Mouse (Mus musculus) limb, embryonic 12.5 days (tissue): ENCODE results near the gene Tcf25. TPM values are rescaled to one million over a fixed set of nuclear protein-coding genes. Genes with fewer than 3 reads are reported as not detected.
"Not testable (repeated sequence)": the region's sequence is repeated elsewhere in the genome, so short reads cannot be mapped to it uniquely, and the experiment has no call there.

ENCODE experiments used
- ATAC-seq: fragments of 200-750 bp; cut with Nextera tagmentation; 2 replicates; pipeline ENCODE4 v1.8.0; 2017; ENCODE audit warnings: low read depth, moderate TSS enrichment; ENCODE audit not compliant: insufficient number of reproducible peaks, insufficient read depth, low FRiP score, low TSS enrichment
- H3K27ac ChIP-seq: fragments of 300-500 bp; sonication (generic); 2 replicates; pipeline ENCODE4 v1.5.1; 2016; ENCODE audit warnings: mild to moderate bottlenecking, moderate library complexity
- H3K27me3 ChIP-seq: fragments of 300-500 bp; sonication (generic); 2 replicates; pipeline ENCODE4 v1.6.1; 2016; ENCODE audit warnings: mild to moderate bottlenecking, moderate library complexity
- H3K36me3 ChIP-seq: fragments of 300-500 bp; sonication (generic); 2 replicates; pipeline ENCODE4 v1.6.1; 2016; ENCODE audit warnings: mild to moderate bottlenecking, moderate library complexity
- H3K4me1 ChIP-seq: fragments of 300-500 bp; sonication (generic); replicated peaks from 2 replicates; pipeline ENCODE4 v1.6.1; 2016
- H3K4me2 ChIP-seq: fragments of 300-500 bp; sonication (generic); 2 replicates; pipeline ENCODE4 v1.6.1; 2016; ENCODE audit warnings: mild to moderate bottlenecking, moderate library complexity
- H3K4me3 ChIP-seq: fragments of 300-500 bp; sonication (generic); replicated peaks from 2 replicates; pipeline ENCODE4 v1.5.1; 2016; ENCODE audit warnings: mild to moderate bottlenecking
- H3K9ac ChIP-seq: fragments of 300-500 bp; sonication (generic); replicated peaks from 2 replicates; pipeline ENCODE4 v1.6.1; 2016; ENCODE audit warnings: mild to moderate bottlenecking, moderate library complexity
- H3K9me3 ChIP-seq: fragments of 300-500 bp; sonication (generic); 2 replicates; pipeline ENCODE4 v1.6.1; 2016; ENCODE audit warnings: mild to moderate bottlenecking, moderate library complexity
- WGBS: fragments of 180-500 bp; shearing (Covaris S2); methylation state at CpG from one replicate; pipeline ENCODE4 v1.1.7; 2016; 5-methylcytosine and 5-hydroxymethylcytosine counted together
- polyA plus RNA-seq: library from polyadenylated mRNA; unstranded; fragments of >200 nt; fragmentation: Nextera tagmentation; extraction: Ambion mirVana; gene quantifications from 2 replicates; pipeline ENCODE4 v1.2.1, GENCODE M21; 2016

Tcf25 gene
- polyA plus RNA-seq, 1 experiment from 2014 or later = 149 TPM

- no peak for ATAC-seq
- Histone ChIP-seq H3K4me1 (no peaks in the 10 kb centered on the region; the same call in 1 of the 2 replicates), H3K27me3 (no peaks in the 10 kb centered on the region; the same call in 1 of the 2 replicates), H3K4me2 (peak overlapping the region; percentile 43), H3K9me3 (peaks cover 9% of the 10 kb centered on the region), H3K36me3 (no peaks in the 10 kb centered on the region), H3K4me3 (peak overlapping the region; percentile 16; the same call in 1 of the 2 replicates), H3K27ac (no peak overlapping the region), H3K9ac (no peak overlapping the region)
- 19% methylated on average over 17 of the region's 17 CpGs for WGBS
These were observed 48.7 kb downstream of the Tcf25 start for GRCm38 (mm10) chr8:123422056-123422780.

GRCm38 (mm10) chr8:123422781-123423159 is 49.2 kb downstream of the Tcf25 start:
- 13% methylated on average over 3 of the region's 3 CpGs for WGBS
- Histone ChIP-seq H3K27me3 (no peaks in the 10 kb centered on the region; the same call in 1 of the 2 replicates), H3K36me3 (no peaks in the 10 kb centered on the region), H3K4me2 (0 out of 2 replicates have a peak overlapping the region, but pooled peaks have one; percentile 43), H3K27ac (no peak overlapping the region), H3K9ac (no peak overlapping the region), H3K4me1 (no peaks in the 10 kb centered on the region; the same call in 1 of the 2 replicates), H3K4me3 (no peak overlapping the region), H3K9me3 (peaks cover 15% of the 10 kb centered on the region)
- no peak for ATAC-seq

- ATAC-seq = no peak
- no peak within 1 kb of the TSS for H3K27ac ChIP-seq
- H3K36me3 ChIP-seq = no peaks in the 10 kb centered on the region
- peaks cover 21% of the 10 kb centered on the region for H3K9me3 ChIP-seq
- H3K4me1 ChIP-seq = no peaks in the 10 kb centered on the region; the same call in 1 of the 2 replicates
- no peaks in the 10 kb centered on the region; the same call in 1 of the 2 replicates for H3K27me3 ChIP-seq
- WGBS = 68% methylated on average over 7 of the region's 7 CpGs
- peak within 1 kb of the TSS; percentile 16; the same call in 1 of the 2 replicates for H3K4me3 ChIP-seq
- peak within 1 kb of the TSS; percentile 43 for H3K4me2 ChIP-seq
- H3K9ac ChIP-seq = no peak within 1 kb of the TSS
These were observed 49.9 kb downstream of the Tcf25 start, which contains the start of gene Def8 for GRCm38 (mm10) chr8:123423441-123423840. Gene Def8, plus strand, starts transcription at chr8:123423527.

GRCm38 (mm10) chr8:123426511-123427509 is 53.3 kb downstream of the Tcf25 start:
- no peak overlapping the region for H3K4me3 ChIP-seq
- no peaks in the 10 kb centered on the region for H3K27me3 ChIP-seq
- peaks cover 46% of the 10 kb centered on the region for H3K9me3 ChIP-seq
- no peak overlapping the region for H3K9ac ChIP-seq
- H3K27ac ChIP-seq = no peak overlapping the region
- 96% methylated on average over 27 of the region's 27 CpGs for WGBS
- H3K4me1 ChIP-seq = no peaks in the 10 kb centered on the region; the same call in 1 of the 2 replicates
- H3K4me2 ChIP-seq = no peak overlapping the region
- no peaks in the 10 kb centered on the region for H3K36me3 ChIP-seq
- no peak for ATAC-seq

- Histone ChIP-seq H3K36me3 (no peaks in the 10 kb centered on the region), H3K4me3 (no peak overlapping the region), H3K4me1 (no peaks in the 10 kb centered on the region), H3K27ac (no peak overlapping the region), H3K9ac (no peak overlapping the region), H3K27me3 (no peaks in the 10 kb centered on the region), H3K9me3 (peaks cover 56% of the 10 kb centered on the region), H3K4me2 (no peak overlapping the region)
- no peak for ATAC-seq
- 95% methylated on average over 24 of the region's 24 CpGs for WGBS
These were observed 54.2 kb downstream of the Tcf25 start for GRCm38 (mm10) chr8:123427639-123428275.

- ATAC-seq = no peak
- WGBS = 96% methylated on average over 29 of the region's 29 CpGs
- Histone ChIP-seq H3K9me3 (peaks cover 62% of the 10 kb centered on the region), H3K27ac (no peak overlapping the region), H3K36me3 (no peaks in the 10 kb centered on the region), H3K9ac (no peak overlapping the region), H3K4me1 (no peaks in the 10 kb centered on the region), H3K4me2 (no peak overlapping the region), H3K4me3 (no peak overlapping the region), H3K27me3 (no peaks in the 10 kb centered on the region)
These were observed 54.9 kb downstream of the Tcf25 start for GRCm38 (mm10) chr8:123428343-123428893.

GRCm38 (mm10) chr8:123428939-123429721 is 55.6 kb downstream of the Tcf25 start:
- 93% methylated on average over 23 of the region's 23 CpGs for WGBS

GRCm38 (mm10) chr8:123429722-123430013 is 56.1 kb downstream of the Tcf25 start:
- not testable (repeated sequence) for H3K4me2 ChIP-seq, H3K9ac ChIP-seq, ATAC-seq, H3K36me3 ChIP-seq, H3K27ac ChIP-seq, H3K4me3 ChIP-seq, H3K27me3 ChIP-seq, H3K4me1 ChIP-seq
- WGBS = 97% methylated on average over 15 of the region's 15 CpGs
- peaks cover 68% of the 10 kb centered on the region for H3K9me3 ChIP-seq

More at GRCm38 (mm10) chr8:123428939-123429721, 55.6 kb downstream of the Tcf25 start:
- no peaks in the 10 kb centered on the region for H3K27me3 ChIP-seq
- H3K9ac ChIP-seq = no peak overlapping the region
- no peak overlapping the region for H3K4me3 ChIP-seq
- H3K9me3 ChIP-seq = peaks cover 65% of the 10 kb centered on the region
- ATAC-seq = no peak
- no peak overlapping the region for H3K4me2 ChIP-seq
- H3K4me1 ChIP-seq = no peaks in the 10 kb centered on the region
- H3K36me3 ChIP-seq = no peaks in the 10 kb centered on the region
- H3K27ac ChIP-seq = no peak overlapping the region

- peaks cover 75% of the 10 kb centered on the region for H3K9me3 ChIP-seq
These were observed 57.4 kb downstream of the Tcf25 start for GRCm38 (mm10) chr8:123430936-123431335.

More at GRCm38 (mm10) chr8:123430936-123431335, 57.4 kb downstream of the Tcf25 start:
- ATAC-seq, H3K4me1 ChIP-seq, H3K4me3 ChIP-seq, H3K9ac ChIP-seq, H3K27ac ChIP-seq, H3K36me3 ChIP-seq, H3K27me3 ChIP-seq, H3K4me2 ChIP-seq: not testable (repeated sequence)
- WGBS = 91% methylated on average over 8 of the region's 8 CpGs
